Comparison of ENCODE assay signal across 18 mouse cellular contexts in genomic region chr1:61928131-61928761, GRCm38 (mm10).
DNase-seq lines count a peak whose midpoint lies in the region; ATAC-seq and TF ChIP-seq lines count a peak whose summit lies in the region.
"Had no signal": no experiment of that assay in that cellular context is flagged by ENCODE, and none has a peak within 500 bp of the region (broad histone marks: within the 10 kb centered on the region; RNA-seq: fewer than 3 reads in every experiment).

No protein-coding gene starts in this region.

- TF ChIP-seq CTCF in hindbrain, postnatal 0 days (IDR thresholded peaks at IDR 0.05; ENCODE audit: low read depth): peak; percentile 4; the same call in 1 of the 2 replicates
- TF ChIP-seq CTCF in brain, embryonic 14.5 days (IDR thresholded peaks at IDR 0.05; ENCODE audit: borderline replicate concordance, extremely low read depth, insufficient read depth, insufficient read length): no peak

- H3K27me3 ChIP-seq in hindbrain, postnatal 0 days (ENCODE audit: insufficient read depth, low read length): no peaks in the 10 kb centered on the region
- no peaks in the 10 kb centered on the region for H3K27me3 ChIP-seq in hindbrain, embryonic 12.5 days
- H3K27me3 ChIP-seq in midbrain, embryonic 14.5 days (ENCODE audit: control insufficient read depth, insufficient read depth, low read length): no peaks in the 10 kb centered on the region
- H3K27me3 ChIP-seq in midbrain, embryonic 15.5 days (replicated peaks): no peaks in the 10 kb centered on the region
- H3K27me3 ChIP-seq in limb, embryonic 13.5 days: no peaks in the 10 kb centered on the region
- H3K27me3 ChIP-seq: CH12.LX; intestine, embryonic 15.5 days; liver, embryonic 12.5 days; midbrain, embryonic 13.5 days; neural tube, embryonic 12.5 days had no signal

- no peak overlapping the region for H3K27ac ChIP-seq in hindbrain, postnatal 0 days
- no peak overlapping the region for H3K27ac ChIP-seq in hindbrain, embryonic 12.5 days
- H3K27ac ChIP-seq in midbrain, embryonic 14.5 days (replicated peaks; ENCODE audit: low read depth, low read length): no peak overlapping the region
- no peak overlapping the region for H3K27ac ChIP-seq in midbrain, embryonic 15.5 days
- no peak overlapping the region for H3K27ac ChIP-seq in limb, embryonic 13.5 days
- H3K27ac ChIP-seq: intestine, embryonic 15.5 days; liver, embryonic 12.5 days; midbrain, embryonic 13.5 days; neural tube, embryonic 12.5 days had no signal

- H3K36me3 ChIP-seq in hindbrain, postnatal 0 days (ENCODE audit: insufficient read depth, low read length): no peaks in the 10 kb centered on the region
- no peaks in the 10 kb centered on the region for H3K36me3 ChIP-seq in hindbrain, embryonic 12.5 days
- H3K36me3 ChIP-seq in midbrain, embryonic 14.5 days (ENCODE audit: control insufficient read depth, insufficient read depth, low read length): no peaks in the 10 kb centered on the region
- no peaks in the 10 kb centered on the region for H3K36me3 ChIP-seq in midbrain, embryonic 15.5 days (replicated peaks)
- no peaks in the 10 kb centered on the region for H3K36me3 ChIP-seq in limb, embryonic 13.5 days
- H3K36me3 ChIP-seq: intestine, embryonic 15.5 days; liver, embryonic 12.5 days; midbrain, embryonic 13.5 days; neural tube, embryonic 12.5 days had no signal

- TF ChIP-seq POLR2A in brain, embryonic 14.5 days (IDR thresholded peaks at IDR 0.05; ENCODE audit: borderline replicate concordance, extremely low read depth, insufficient read depth, insufficient read length, poor library complexity, severe bottlenecking): no peak

- ATAC-seq in hindbrain, postnatal 0 days: peak; percentile 49; the same call in 1 of the 2 replicates
- ATAC-seq in hindbrain, embryonic 12.5 days (ENCODE audit: low FRiP score): no peak
- ATAC-seq in midbrain, embryonic 14.5 days (ENCODE audit: low FRiP score, low TSS enrichment): no peak
- ATAC-seq in midbrain, embryonic 15.5 days (replicated peaks): no peak
- ATAC-seq in limb, embryonic 13.5 days (ENCODE audit: low FRiP score, low read depth): no peak
- ATAC-seq: intestine, embryonic 15.5 days; liver, embryonic 12.5 days; midbrain, embryonic 13.5 days had no signal

- peak; percentile 33 for DNase-seq in hindbrain, postnatal 0 days (ENCODE audit: low spot score)
- DNase-seq in midbrain, embryonic 14.5 days: peak; percentile 45
- peak; percentile 67 for DNase-seq in brain, embryonic 14.5 days (ENCODE audit: low read depth)
- DNase-seq in thymus, postnatal 10 days (ENCODE audit: low spot score in 2 of 2): no peak
- DNase-seq: cerebellum, adult 8-10 months; heart, adult 18-20 months; heart, postnatal 10 days; kidney, postnatal 10 days; lung, postnatal 4 days; thymus, adult 18-20 months had no signal

- H3K4me2 ChIP-seq in hindbrain, postnatal 0 days (ENCODE audit: low read depth, low read length): 0 out of 2 replicates have a peak overlapping the region, but pooled peaks have one; percentile 5
- H3K4me2 ChIP-seq in hindbrain, embryonic 12.5 days (replicated peaks): no peak overlapping the region
- H3K4me2 ChIP-seq in midbrain, embryonic 14.5 days (ENCODE audit: low read length): no peak overlapping the region
- no peak overlapping the region for H3K4me2 ChIP-seq in midbrain, embryonic 15.5 days
- 0 out of 2 replicates have a peak overlapping the region, but pooled peaks have one; percentile 2 for H3K4me2 ChIP-seq in limb, embryonic 13.5 days (replicated peaks)
- H3K4me2 ChIP-seq: intestine, embryonic 15.5 days; liver, embryonic 12.5 days; midbrain, embryonic 13.5 days; neural tube, embryonic 12.5 days had no signal

- 33% methylated on average over 7 of the region's 7 CpGs for WGBS in hindbrain, postnatal 0 days
- WGBS in hindbrain, embryonic 12.5 days: 50% methylated on average over 7 of the region's 7 CpGs
- 41% methylated on average over 7 of the region's 7 CpGs for WGBS in midbrain, embryonic 14.5 days
- WGBS in midbrain, embryonic 15.5 days: 38% methylated on average over 7 of the region's 7 CpGs
- 14% methylated on average over 7 of the region's 7 CpGs for WGBS in limb, embryonic 13.5 days

- no peak overlapping the region for H3K9ac ChIP-seq in hindbrain, postnatal 0 days (replicated peaks; ENCODE audit: low read length)
- no peak overlapping the region for H3K9ac ChIP-seq in hindbrain, embryonic 12.5 days
- no peak overlapping the region for H3K9ac ChIP-seq in midbrain, embryonic 14.5 days (replicated peaks; ENCODE audit: low read length)
- no peak overlapping the region for H3K9ac ChIP-seq in midbrain, embryonic 15.5 days
- no peak overlapping the region for H3K9ac ChIP-seq in limb, embryonic 13.5 days
- H3K9ac ChIP-seq: intestine, embryonic 15.5 days; liver, embryonic 12.5 days; midbrain, embryonic 13.5 days; neural tube, embryonic 12.5 days had no signal

- H3K4me1 ChIP-seq in hindbrain, postnatal 0 days (ENCODE audit: insufficient read depth, low read length): no peaks in the 10 kb centered on the region
- H3K4me1 ChIP-seq in hindbrain, embryonic 12.5 days: peaks cover 10% of the 10 kb centered on the region
- no peaks in the 10 kb centered on the region for H3K4me1 ChIP-seq in midbrain, embryonic 14.5 days (ENCODE audit: control insufficient read depth, insufficient read depth, low read length)
- H3K4me1 ChIP-seq in midbrain, embryonic 15.5 days: no peaks in the 10 kb centered on the region
- peaks cover 27% of the 10 kb centered on the region for H3K4me1 ChIP-seq in limb, embryonic 13.5 days
- H3K4me1 ChIP-seq: liver, embryonic 12.5 days had no signal

- H3K4me3 ChIP-seq in hindbrain, postnatal 0 days (ENCODE audit: low read length): no peak overlapping the region
- H3K4me3 ChIP-seq in hindbrain, embryonic 12.5 days: no peak overlapping the region
- H3K4me3 ChIP-seq in midbrain, embryonic 14.5 days (replicated peaks; ENCODE audit: low read depth, low read length): no peak overlapping the region
- H3K4me3 ChIP-seq in midbrain, embryonic 15.5 days: no peak overlapping the region
- H3K4me3 ChIP-seq in limb, embryonic 13.5 days: no peak overlapping the region
- H3K4me3 ChIP-seq: intestine, embryonic 15.5 days; liver, embryonic 12.5 days; midbrain, embryonic 13.5 days; neural tube, embryonic 12.5 days had no signal

- H3K9me3 ChIP-seq in hindbrain, postnatal 0 days (ENCODE audit: low read length): no peaks in the 10 kb centered on the region
- no peaks in the 10 kb centered on the region for H3K9me3 ChIP-seq in hindbrain, embryonic 12.5 days (replicated peaks)
- no peaks in the 10 kb centered on the region for H3K9me3 ChIP-seq in midbrain, embryonic 14.5 days (ENCODE audit: control insufficient read depth, low read length)
- no peaks in the 10 kb centered on the region for H3K9me3 ChIP-seq in midbrain, embryonic 15.5 days
- no peaks in the 10 kb centered on the region for H3K9me3 ChIP-seq in limb, embryonic 13.5 days
- H3K9me3 ChIP-seq: intestine, embryonic 15.5 days; liver, embryonic 12.5 days; midbrain, embryonic 13.5 days; neural tube, embryonic 12.5 days had no signal

Comparison
In these comparisons a context has a peak if more than half of its experiments do, and no peak if none do; other contexts are left out.
1. H3K4me2 ChIP-seq: peak in hindbrain, postnatal 0 days (single experiment) and limb, embryonic 13.5 days (single experiment); none in hindbrain, embryonic 12.5 days (single experiment), midbrain, embryonic 14.5 days (single experiment) and midbrain, embryonic 15.5 days (single experiment).
2. DNase-seq: peak in hindbrain, postnatal 0 days (single experiment), midbrain, embryonic 14.5 days (single experiment) and brain, embryonic 14.5 days (single experiment); none in thymus, postnatal 10 days (0 of 2).